Mouse (Mus musculus): ENCODE data around the gene Isca2. TPM values are rescaled to one million over a fixed set of nuclear protein-coding genes. Genes with fewer than 3 reads are reported as not detected.

The Isca2 gene
- total RNA-seq, 2 experiments from 2014 or later: 46.8 to 48.2 TPM

GRCm38 (mm10) chr12:84814663-84815325 lies 41.7 kb downstream of the Isca2 start:
- DNase-seq (ENCODE audit: low spot score): no peak

GRCm38 (mm10) chr12:84818496-84818895 lies 45.4 kb downstream of the Isca2 start:
- no peak for DNase-seq (ENCODE audit: low spot score)

GRCm38 (mm10) chr12:84819236-84820168 lies 46.5 kb downstream of the Isca2 start:
- DNase-seq (ENCODE audit: low spot score): no peak

- DNase-seq (ENCODE audit: low spot score): no peak
Observed at GRCm38 (mm10) chr12:84823601-84824000, 50.5 kb downstream of the Isca2 start.

- DNase-seq (ENCODE audit: low spot score): no peak
Observed at GRCm38 (mm10) chr12:84824203-84824602, 51.2 kb downstream of the Isca2 start.

Other genes starting within 250 kb of the Isca2 start
- not detected for gene Vsx2, start 203.5 kb upstream of the Isca2 start, total RNA-seq (2021)
- gene Abcd4, start 155.8 kb upstream of the Isca2 start, total RNA-seq (2021): 1 to 10 TPM; 4.9 to 5.1 TPM
- not detected for gene Vrtn, start 132.2 kb upstream of the Isca2 start, total RNA-seq (2021)
- gene Syndig1l, start 74.4 kb upstream of the Isca2 start, total RNA-seq (2021): not detected
- 10 to 100 TPM; 14.8 to 15.8 TPM for gene Npc2, start 99 bp upstream of the Isca2 start, total RNA-seq (2021)
- gene Ltbp2, start 103.3 kb downstream of the Isca2 start, total RNA-seq (2021): 1 to 10 TPM; 2.6 to 3.1 TPM
- gene Fcf1, start 197.6 kb downstream of the Isca2 start, total RNA-seq (2021): 10 to 100 TPM; 29.7 to 32.1 TPM
- 10 to 100 TPM; 25.5 to 29.4 TPM for gene Arel1, start 197.6 kb downstream of the Isca2 start, total RNA-seq (2021)
- gene Ylpm1, start 223.1 kb downstream of the Isca2 start, total RNA-seq (2021): 10 to 100 TPM; 14.4 to 16.4 TPM

All from gastrocnemius, adult 18-20 months (tissue).